Mouse (Mus musculus): ENCODE data around the gene Urod.

The Urod gene

DNA sequence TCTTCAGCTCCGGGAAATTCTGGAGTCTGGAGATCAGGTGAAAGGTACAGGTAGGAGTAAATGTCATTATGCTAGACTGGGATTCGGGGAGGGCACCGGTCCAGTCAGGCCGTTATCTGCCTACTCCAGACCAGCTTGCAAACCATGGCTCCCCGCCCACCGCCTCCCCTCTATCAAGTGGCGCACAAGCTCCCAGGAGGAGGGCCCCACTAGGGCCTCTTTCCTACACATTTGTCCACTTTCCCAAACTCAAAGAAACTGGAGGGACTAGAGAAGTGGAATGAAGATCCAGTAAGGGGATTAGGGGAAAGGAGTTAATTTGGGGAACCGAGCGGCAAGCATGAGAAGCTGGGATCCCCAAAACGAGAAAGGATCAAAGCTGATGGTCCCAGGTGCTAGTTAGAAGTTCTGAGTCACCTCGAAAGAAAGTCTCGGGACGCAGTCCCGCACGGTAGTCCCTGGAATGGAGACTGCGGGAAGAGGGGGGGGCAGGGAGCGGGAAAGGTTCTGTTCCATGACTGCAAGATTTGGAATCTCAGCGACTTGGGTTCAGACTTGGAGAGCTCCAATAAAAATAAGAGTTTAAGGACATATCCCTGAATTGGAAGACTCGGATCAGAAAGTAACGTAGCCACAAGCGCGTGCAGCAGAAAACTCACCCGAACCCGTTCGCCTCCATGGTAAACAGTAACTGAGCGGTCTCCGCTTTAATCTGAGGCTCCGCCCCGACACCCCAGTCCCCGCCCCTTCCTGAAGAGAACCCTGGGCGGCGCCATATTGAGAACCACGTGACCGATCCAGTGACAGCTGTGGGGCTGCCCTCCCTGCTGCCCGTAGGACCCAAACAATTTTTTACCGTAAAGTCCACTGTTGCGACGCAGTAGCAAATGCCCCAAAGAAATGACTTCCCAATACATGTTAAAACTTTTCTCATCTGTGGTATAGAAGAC, at the start of gene Urod:
TSS of gene Urod (minus strand) at position 742 of the 950 bp plus-strand sequence.
- DNase-seq: peak; percentile 96

DNA sequence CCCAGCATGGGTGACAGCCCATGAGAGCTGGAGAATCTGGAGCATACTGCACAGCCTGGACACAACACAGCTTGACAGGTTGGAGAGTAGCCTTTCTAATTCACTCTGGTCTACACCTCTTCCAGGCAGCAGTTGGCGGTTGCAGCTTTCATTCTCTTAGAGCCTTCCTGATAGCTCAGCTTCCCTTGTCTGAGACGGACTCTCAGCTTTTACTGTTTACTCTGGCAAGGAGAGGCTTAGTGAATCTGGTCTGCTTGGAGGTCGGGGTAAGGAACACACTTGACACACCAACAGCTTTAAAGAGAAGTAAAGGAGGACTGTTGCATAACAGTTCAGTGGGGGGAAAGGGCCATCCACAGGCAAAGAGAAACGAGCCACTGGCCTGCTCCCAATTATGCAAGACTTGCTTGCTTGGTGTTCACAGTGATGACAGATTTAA, 47.1 kb upstream of the Urod start:
- DNase-seq: peak; percentile 45

DNA sequence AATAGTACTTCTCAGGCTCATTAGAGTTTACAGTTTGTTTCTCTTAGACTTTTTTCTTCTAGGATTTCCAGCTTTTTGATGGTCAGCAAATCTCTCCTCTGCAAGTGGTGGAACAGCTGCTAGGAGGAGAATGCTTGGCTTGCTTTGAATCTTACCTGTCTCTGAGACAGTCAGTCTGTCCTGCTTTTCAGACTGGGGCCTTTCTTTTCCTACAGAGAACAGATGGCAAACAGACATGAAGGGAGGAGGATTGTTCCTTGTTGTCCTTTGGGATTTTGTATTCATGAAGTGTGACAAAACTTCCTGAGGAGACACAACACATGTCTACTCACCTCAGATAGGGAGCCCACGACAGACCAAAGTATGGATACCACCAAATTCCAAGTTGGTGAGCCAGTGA, 46.6 kb upstream of the Urod start:
- DNase-seq: no peak

DNA sequence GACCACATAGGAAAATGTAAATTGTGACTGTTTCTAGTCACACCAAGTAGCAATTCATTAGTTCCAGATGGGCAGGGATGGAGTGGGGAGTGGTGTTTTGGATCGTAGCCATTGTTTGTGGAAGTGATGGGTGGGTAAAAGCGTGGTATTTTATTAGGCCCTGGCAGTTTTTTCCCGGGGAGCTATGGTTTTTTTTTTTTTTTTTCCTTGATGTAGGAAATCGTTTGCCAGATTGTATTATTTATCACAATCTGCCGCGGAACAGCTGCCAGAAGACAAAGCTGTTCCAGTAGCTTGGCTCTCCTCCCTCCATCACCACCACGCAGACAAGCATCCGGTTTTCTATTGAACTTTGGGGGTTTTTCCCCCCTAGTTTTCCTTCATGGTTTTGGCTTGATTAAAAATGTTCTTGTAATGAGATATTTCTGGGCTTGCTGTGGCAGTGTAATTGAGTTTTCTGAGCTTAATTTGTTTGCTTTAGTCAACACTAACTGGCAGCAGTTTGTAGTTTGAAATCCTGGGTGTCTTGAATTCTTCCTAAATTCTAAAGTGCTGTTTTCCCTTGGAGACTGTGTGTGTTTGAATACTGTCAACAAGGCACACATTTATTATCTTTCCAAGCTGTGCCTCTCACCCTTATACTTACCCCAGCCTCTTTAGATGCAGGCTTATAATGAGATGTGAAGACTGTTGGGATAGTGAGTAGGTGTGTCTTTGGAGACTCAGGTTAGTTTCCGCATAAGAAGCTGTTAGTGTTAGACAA, 45.9 kb upstream of the Urod start:
- peak; percentile 42 for DNase-seq

DNA sequence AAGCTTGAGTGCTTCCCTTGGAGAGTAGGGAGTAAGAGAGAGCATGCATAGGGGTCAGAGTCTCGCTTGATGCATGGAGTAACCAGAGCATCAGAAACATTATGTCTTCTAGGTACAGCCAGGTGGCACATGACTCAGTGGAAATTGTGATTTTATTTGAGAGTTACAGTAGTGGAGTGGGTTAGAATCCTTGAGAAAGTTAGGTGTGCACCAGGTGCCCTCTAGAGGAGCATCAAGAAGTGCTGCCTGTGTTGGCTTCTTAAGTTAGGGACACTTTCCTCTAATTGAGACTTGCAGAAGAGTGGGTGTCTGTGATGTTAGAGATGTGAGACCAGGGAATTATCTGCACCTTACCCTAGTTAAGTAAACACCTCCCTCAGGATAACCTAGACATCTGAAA, 36.9 kb upstream of the Urod start:
- no peak for DNase-seq

DNA sequence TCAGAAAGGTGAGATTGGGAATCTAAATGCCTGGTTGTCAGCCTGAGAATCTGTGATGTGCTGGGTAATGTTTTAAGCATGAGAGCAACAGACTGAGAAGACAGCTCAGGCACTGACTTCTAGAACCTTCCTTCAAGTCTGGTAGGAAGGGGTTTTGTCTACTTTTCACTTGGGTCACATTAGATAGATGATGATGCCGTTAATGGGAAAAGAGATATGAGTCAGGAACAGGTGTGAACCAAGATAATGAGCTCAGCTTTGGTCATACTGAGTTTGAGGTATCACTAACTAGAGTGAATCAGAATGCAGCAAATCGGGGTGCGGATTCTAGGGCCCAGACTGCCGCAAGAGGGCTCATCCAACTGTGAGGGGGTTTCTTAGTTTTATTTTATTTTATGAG, 29.3 kb upstream of the Urod start:
- no peak for DNase-seq

DNA sequence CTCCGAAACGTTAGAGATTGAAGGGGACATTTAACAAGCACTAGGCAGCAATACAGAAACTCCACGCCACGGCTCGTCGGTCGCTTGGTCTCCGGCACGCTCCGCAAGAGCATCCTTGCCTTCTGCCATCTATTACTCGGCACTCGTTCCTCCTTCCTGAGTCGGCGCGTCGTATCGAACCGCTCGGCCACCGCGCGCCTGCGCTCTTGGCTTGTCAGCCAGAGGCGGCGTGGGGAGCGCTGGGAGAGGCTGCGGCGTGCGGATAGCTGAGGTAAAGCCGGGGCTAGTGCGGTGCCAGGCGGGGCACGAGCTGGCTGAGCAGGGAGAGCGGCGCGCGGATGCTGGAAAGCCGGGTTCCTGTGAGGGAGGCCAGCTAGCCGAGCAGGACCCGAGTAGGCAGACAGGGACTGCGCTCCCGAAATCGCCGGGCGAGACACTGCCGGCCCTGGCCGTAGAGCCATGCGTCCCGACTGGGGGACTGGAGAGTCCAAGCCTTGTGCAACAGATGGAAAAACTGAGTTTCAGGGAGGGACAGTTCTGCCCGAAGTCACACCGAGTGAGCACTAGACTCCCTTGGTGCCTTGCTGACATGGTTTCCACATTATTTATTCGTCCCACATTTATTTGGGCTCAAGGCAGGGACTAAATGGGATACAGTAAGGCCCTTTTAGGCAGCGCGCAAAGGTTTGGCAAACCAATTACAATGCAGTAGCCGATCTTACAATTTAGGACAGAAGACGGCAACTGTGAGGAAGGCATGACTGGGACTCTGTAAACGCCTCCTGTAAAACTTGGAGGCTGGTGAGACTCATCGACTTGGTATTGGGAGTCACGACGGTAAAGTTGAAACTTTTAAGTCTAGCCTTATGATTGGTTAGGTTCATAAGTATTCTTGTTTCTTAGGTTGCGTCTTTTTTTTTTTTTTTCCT, 25.3 kb upstream of the Urod start, which contains the start of gene Eif2b3:
TSS of gene Eif2b3 (plus strand) at position 197 of the 929 bp plus-strand sequence.
- peak; percentile 91 for DNase-seq

DNA sequence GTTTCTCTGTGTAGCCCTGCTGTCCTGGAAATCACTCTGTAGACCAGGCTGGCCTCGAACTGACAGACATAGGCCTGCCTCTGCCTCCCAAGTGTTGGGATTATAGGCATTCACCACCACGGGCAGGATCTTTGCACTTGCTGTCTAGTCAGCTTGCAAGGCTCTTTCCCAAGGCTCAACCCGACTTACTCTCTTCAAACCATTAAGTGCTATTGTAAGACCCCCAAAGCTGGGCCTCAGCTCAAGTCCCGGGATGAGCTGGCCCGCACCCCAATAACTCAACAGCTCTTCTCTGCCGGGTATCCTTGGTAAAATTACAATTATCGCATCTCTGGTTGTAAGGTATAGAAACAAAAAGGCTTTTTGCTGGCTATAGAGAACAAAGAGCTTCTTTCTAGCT, 24.1 kb upstream of the Urod start:
- no peak for DNase-seq

GRCm38 (mm10) chr4:117017738-117018137, 23.5 kb upstream of the Urod start:
- no peak for DNase-seq

DNA sequence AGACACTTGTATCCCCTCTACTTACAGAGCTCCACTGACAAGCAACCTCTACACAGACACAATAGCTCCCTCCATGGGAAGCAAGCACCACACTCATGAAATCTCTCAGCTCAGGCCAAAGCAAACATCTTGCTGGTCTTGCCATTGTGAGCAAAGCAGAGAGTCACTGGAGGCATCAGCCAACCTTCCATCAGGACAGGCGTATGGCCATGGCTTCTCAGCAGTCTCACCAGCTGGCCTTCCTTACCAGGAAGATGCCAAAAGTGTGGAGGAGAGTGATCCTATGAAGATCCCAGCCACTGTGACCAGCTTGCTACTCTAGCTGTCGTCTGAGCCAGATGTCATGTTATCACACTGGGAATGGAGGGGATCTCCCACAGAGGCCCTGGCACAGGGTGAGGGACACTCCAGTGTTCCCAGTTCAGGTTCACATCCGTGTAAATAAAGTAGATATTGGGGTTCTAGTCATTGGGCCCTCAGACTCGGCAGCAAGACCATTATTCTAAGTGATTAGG, 20.7 kb upstream of the Urod start:
- DNase-seq: no peak

DNA sequence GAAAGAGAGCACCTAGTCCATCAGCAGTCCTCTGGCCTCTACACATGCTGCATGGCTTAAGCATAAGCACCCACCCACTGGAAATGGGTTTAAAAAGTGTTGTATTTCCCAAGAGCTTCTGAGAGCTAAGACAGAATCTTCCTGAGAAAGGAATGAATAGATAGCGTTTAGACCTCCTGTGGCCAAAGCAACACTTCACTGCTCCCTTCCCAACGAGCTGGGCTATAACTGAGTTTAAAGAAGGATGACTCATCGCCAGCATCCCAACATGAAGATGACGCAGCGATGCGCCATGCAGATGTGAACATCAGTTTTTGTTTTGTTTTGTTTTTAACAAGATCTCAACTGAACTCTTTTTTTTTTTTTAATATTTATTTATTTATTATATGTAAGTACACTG, 19.4 kb upstream of the Urod start:
- DNase-seq: no peak

- DNase-seq: no peak
Measured at GRCm38 (mm10) chr4:117010231-117010630, 16.0 kb upstream of the Urod start.

- no peak for DNase-seq
Measured at GRCm38 (mm10) chr4:117007058-117007457, 12.8 kb upstream of the Urod start.

DNA sequence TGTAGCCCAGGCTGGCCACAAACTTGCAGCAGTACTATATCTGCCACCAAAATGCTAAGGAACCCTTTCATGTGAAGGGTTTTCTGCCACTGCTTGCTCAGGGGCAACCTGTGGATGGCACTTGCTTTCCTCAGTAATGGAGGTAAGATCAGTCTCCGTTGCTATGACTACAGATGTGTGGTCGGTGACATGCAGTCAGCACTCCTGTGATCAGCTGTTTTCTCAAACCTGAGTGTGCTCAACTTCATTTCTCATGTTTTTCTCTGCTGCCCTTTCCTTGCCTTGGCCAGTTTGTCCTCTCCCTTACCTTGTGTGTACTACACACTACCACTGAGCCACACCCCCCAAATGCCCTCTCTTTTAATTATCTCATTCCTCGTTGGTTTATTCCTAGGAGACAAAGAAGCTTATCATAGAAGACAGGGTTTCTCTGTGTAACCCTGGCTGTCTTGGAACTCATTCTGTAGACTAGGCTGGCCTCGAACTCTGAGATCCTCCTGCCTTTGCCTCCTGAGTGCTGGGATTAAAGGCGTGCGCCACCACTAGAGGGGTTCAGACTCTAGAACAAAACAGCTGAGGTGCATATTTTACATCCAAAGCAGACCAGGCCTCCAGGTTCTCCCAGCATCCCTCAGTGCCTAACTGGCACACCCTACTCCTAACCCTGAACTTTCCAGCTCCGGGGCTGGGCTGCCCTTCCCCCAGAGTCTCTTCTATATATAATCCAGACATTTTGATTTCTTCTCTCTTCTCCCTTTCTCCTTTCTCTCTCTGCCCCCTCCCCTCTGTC, 11.6 kb upstream of the Urod start:
- DNase-seq: no peak

- no peak for DNase-seq
Measured at GRCm38 (mm10) chr4:117004649-117005048, 10.4 kb upstream of the Urod start.

- peak; percentile 63 for DNase-seq
Measured at GRCm38 (mm10) chr4:117002543-117003521, 8.6 kb upstream of the Urod start.

DNA sequence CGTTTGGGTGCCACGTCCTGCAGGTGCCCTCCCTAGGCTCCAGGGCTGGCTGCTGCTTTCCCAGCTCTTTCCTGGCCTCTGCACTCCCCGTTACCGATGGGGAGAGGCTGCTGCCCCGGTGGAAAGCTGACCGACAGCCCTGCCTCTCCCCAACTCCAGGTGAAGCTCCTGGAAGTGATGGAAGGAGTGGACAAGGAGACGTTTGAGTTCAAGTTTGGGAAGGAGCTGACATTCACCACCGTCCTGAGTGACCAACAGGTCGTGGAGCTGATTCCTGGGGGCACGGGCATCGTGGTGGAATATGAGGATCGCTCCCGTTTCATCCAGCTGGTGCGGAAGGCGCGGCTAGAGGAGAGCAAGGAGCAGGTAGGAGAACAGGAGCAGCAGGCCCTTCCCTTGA, 7.7 kb upstream of the Urod start:
- no peak for DNase-seq

GRCm38 (mm10) chr4:116999513-117000154, 5.4 kb upstream of the Urod start:
- no peak for DNase-seq

GRCm38 (mm10) chr4:116995798-116996135, 1.6 kb upstream of the Urod start:
- DNase-seq: peak; percentile 81
